Mouse (Mus musculus): Measurements from ENCODE around the gene Gm20532. TPM values are rescaled to one million over a fixed set of nuclear protein-coding genes. Genes with fewer than 3 reads are reported as not detected.

Gm20532 gene
- total RNA-seq, 2 experiments from 2014 or later: not detected

- no peak for DNase-seq (ENCODE audit: low spot score in 2 of 2)
Measured at GRCm38 (mm10) chr2:26595725-26596435, 9.4 kb downstream of the Gm20532 start.

DNA sequence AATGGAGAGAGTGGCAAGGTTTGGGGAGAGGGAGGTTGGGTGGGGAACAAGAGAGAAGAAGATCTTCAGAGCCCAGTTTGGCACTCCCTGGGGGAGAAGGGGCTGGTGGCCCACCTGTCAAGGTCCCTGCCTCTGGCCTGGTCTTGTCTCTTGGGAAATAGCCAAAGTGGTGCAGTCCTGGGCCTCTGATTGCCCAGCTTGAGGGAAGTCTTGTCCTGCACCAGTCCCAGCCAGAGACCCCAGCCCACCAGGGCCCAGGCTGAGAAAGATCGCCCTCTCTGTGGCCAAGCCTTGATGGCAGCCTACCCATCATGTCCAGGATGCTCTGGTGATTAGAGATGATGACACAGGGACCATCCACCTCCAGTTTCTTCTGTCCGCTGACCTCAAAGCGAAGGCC is 10.5 kb downstream of the Gm20532 start:
- no peak for DNase-seq (ENCODE audit: low spot score in 2 of 2)

- DNase-seq (ENCODE audit: low spot score in 2 of 2): no peak
Measured at GRCm38 (mm10) chr2:26597810-26598209, 11.4 kb downstream of the Gm20532 start.

- no peak for DNase-seq (ENCODE audit: low spot score in 2 of 2)
Measured at GRCm38 (mm10) chr2:26598462-26598861, 12.0 kb downstream of the Gm20532 start.

- no peak for DNase-seq (ENCODE audit: low spot score in 2 of 2)
Measured at GRCm38 (mm10) chr2:26599965-26600364, 13.5 kb downstream of the Gm20532 start.

DNA sequence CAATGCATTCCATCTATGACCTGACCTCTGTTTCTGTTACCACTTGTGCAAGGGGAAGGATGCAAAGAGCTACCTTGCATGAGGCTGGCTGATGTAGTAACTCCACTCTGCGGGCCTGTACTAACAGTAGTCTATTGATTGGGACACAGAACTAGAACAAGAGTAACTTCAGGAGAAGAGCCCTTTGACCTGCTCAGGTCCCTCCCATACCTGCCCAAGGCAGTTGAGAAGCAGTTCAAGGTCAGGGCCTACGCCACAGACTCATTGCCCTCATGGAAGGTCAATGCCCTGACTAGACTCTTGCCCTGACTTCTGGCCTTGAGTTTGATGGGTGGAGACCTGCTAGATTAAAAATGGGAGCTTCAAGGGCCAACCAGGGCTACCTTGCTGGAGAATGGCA is 14.2 kb downstream of the Gm20532 start:
- no peak for DNase-seq (ENCODE audit: low spot score in 2 of 2)

DNA sequence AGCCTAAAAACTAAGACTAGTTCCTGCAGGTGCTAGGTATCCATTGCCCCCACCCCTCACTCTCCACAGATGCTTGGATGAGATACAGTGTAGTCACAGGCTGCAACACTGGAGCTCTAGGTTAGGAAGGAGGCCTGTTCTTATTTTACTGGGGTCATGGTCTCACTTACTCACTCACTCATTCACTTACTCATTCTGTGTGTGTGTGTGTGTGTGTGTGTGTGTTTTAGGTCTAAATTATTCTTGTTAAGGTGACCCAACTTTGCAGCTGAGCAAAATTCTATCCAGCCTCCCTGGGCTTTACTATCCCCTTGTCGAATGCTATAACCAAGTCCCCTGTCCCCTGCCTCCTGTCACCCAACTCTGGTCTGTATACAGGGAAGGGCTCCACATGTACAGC is 15.2 kb downstream of the Gm20532 start:
- no peak for DNase-seq (ENCODE audit: low spot score in 2 of 2)

DNA sequence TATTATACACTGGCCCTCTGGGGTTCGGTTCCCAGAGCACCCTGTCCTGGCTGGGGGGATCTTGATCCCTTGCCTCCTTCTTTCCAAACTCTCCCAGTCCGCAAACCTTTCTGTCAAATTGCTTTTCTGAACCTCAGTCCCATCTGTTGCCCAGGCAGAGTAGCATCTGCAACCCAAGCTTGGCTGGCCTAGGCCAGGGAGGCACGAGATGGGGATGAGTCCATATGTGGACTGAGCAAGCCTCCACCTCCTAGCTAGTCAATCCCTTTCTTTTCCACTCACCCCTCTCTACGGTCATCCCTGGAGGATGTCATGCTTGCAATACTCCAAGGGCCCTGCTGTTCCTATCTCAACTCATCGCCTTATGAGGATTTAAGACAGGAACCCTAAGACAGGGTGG is 16.2 kb downstream of the Gm20532 start:
- DNase-seq (ENCODE audit: low spot score in 2 of 2): no peak

GRCm38 (mm10) chr2:26603159-26603558 is 16.7 kb downstream of the Gm20532 start:
- DNase-seq (ENCODE audit: low spot score in 2 of 2): no peak

DNA sequence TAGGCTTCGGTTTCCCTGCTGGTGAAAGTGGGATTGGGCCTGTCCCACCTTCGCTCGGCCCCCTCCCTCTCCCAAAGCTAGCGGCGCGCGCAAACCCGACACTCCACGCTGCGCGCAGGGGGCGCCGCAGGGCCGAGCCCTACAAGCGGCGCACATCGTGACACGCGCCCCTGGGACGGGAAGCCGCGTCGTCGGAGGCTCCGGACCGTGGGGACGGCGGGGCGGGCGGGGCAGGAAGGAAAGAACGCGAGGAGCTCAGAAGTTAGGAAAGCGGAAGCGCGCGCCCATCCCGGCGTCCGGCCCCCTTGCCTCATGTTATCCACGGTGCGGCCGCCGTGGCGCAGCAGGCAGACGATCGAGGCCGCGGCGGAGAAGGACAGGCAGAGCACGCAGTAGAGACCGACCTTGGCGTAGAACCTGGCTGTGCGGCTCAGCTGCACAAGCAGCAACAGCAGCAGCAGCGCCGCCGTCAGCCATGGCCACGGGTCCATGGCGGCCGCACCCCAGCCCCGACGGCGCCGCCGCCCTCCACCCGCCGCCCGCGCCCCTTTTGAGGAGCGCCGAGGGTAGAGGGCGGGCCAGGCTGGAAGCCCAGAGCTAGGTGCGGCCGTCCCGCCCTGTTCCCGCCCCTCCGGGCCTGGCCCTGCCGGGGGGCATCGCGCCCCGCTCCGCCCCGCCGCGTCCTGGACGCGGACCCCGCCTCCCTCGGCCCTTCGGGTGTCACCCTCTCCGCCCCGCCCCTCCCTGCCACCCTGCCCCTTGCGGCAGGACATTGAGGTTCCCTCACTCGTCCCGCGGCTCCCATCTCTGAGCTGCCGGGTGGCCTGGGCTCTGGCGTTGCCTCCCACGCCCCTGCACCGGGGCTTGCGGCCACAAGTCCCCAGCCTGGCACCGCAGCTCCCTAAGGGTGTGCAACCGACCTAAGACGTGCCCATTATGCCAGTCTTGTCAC is 17.6 kb downstream of the Gm20532 start, which contains the start of gene Agpat2:
Gene Agpat2 (minus strand): TSS at position 698 of the 952 bp plus-strand sequence.
- peak in 1 of 2 experiments; percentile 18 for DNase-seq (ENCODE audit: low spot score in 2 of 2)

DNA sequence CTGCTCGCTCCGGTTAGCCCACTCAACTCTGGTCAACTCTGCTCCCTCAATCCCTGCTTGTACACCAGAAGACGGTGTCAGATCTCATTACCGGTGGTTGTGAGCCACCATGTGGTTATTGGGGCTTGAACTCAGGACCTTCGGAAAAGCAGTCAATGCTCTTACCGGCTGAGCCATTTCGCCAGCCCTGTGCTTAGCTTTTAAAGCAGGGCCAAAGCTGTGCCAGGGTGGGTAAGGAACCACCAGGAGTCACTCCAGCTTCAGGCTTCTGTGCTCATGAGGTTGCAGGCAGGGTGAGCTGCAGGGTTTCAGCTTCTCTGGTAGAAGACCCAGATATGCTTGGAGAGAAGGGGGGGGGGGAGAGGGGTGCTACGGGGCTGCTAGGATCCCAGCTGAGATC is 18.9 kb downstream of the Gm20532 start:
- no peak for DNase-seq (ENCODE audit: low spot score in 2 of 2)

- no peak for DNase-seq (ENCODE audit: low spot score in 2 of 2)
Measured at GRCm38 (mm10) chr2:26606579-26606978, 20.1 kb downstream of the Gm20532 start.

GRCm38 (mm10) chr2:26607056-26607910 is 20.8 kb downstream of the Gm20532 start:
- no peak for DNase-seq (ENCODE audit: low spot score in 2 of 2)

DNA sequence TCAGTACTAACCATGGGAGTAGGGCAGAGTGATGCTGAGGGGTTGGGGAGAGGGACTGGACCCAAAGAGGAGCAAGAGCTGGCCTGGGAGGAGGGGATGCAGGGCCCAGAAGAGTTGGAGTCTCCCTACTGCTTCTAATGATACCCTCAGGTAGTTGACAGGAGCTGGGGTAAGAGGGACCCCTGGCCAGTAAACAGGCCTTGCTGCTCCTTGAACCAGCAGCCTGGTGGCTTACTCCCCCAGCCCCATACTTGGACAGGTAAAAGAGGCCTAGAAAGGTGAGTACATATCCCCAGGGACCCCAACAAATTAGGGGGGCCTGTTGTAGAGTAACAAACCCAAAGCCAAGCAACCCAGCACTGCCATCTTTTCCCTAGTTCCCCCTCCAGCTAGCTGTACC is 22.3 kb downstream of the Gm20532 start:
- DNase-seq (ENCODE audit: low spot score in 2 of 2): no peak

DNA sequence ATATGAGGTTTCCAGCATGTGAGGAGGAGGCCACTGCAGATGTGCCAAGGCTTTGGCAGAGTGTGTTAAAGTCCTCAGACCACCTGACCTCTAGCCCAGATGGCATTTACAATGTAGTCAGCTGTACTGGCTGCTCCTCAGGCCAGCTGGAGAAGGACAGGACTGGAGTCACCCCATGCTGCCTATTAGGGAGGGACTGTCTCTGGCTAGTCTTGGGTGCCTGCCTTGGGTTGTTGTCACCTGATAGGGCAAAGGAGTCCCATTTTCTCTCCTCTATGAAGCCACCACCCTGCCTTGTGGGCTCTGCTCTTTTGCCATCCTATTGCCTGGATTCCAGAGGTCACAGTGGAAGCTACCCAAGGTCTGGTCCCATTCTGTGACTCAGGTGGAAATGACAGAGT is 22.8 kb downstream of the Gm20532 start:
- no peak for DNase-seq (ENCODE audit: low spot score in 2 of 2)

DNA sequence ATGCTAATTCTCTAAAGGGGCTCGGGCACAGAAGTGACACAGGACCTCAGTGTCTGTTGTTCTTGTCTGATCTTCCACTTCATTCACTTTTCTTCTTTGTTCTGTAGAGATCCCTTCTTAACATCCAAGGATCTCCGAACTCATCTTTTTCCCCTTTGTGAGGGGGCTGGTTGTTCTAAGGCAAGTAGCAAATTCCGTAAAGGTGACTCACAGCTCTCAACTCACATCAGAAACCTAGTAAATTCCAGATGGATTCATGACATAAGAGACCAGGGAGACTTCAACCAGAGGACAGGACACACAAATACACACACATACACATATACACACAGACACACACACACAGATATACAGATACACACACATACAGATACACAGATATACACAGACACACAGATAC is 24.1 kb downstream of the Gm20532 start:
- DNase-seq (ENCODE audit: low spot score in 2 of 2): no peak

- DNase-seq (ENCODE audit: low spot score in 2 of 2): no peak
Measured at GRCm38 (mm10) chr2:26611054-26611453, 24.6 kb downstream of the Gm20532 start.

- no peak for DNase-seq (ENCODE audit: low spot score in 2 of 2)
Measured at GRCm38 (mm10) chr2:26611896-26612295, 25.5 kb downstream of the Gm20532 start.

GRCm38 (mm10) chr2:26614903-26615302 is 28.5 kb downstream of the Gm20532 start:
- no peak for DNase-seq (ENCODE audit: low spot score in 2 of 2)

DNA sequence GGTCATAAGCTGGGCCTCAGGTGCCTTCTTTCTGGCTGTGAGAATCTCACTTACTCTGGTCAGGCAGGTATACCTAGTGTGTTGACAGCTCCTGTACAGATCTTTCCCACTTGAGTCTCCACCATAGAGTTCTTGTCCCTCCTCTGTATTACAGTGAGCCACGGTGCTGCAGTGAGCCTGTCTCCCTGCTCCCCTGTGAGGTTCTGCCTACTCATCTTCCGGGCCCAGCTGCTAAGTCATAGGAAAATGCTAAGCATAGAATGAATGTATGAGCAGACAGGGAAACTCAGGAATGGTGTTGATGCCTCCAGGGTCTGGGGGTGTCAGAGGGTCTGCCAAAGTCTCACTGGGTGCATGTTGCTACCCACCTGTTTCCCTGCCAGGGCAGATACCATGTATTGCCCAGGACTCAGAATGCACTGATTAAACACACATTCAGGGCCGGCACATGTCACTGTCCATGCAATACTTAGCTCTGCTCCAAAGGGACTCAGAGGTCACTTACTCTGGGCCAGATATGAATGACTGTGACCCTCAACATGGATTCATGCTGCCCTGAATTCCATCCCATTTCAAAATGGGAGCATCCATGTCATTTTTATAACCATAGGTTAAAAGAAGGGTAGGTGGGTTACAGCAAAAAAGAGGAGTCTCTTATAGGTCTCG is 29.2 kb downstream of the Gm20532 start:
- DNase-seq (ENCODE audit: low spot score in 2 of 2): no peak

- no peak for DNase-seq (ENCODE audit: low spot score in 2 of 2)
Measured at GRCm38 (mm10) chr2:26617331-26617730, 30.9 kb downstream of the Gm20532 start.

All from layer of hippocampus, adult 18-20 months (tissue).